Comparison of ENCODE assay signal across 29 mouse cellular contexts in genomic region chr9:105847261-105847660, GRCm38 (mm10). TPM values are rescaled to one million over a fixed set of nuclear protein-coding genes. Genes with fewer than 3 reads are reported as not detected.
DNase-seq lines count a peak whose midpoint lies in the region; ATAC-seq and TF ChIP-seq lines count a peak whose summit lies in the region.
"Had no signal": no experiment of that assay in that cellular context is flagged by ENCODE, and none has a peak within 500 bp of the region (broad histone marks: within the 10 kb centered on the region; RNA-seq: fewer than 3 reads in every experiment).

No protein-coding gene starts in this region.

- no peak overlapping the region for H3K4me2 ChIP-seq in heart, postnatal 0 days (ENCODE audit: low read depth, low read length)
- H3K4me2 ChIP-seq: embryonic facial prominence, embryonic 13.5 days; forebrain, embryonic 13.5 days; heart, embryonic 15.5 days; hindbrain, embryonic 14.5 days had no signal

- peak; percentile 23 for DNase-seq in gastrocnemius, postnatal 25 days
- DNase-seq in gastrocnemius, adult 18-20 months (ENCODE audit: low spot score), result no peak
- DNase-seq in heart, adult 9 months (ENCODE audit: low spot score in 2 of 2), result peak; percentile 32 to 48
- no peak for DNase-seq in heart, postnatal 36 days
- DNase-seq in heart, postnatal 0 days (ENCODE audit: low spot score), result peak; percentile 24
- no peak for DNase-seq in heart, postnatal 25 days (ENCODE audit: low spot score)
- DNase-seq: adrenal gland, adult 2 months; adrenal gland, postnatal 14 days; cerebellum, adult 11 months; cerebellum, adult 2 months; cerebellum, adult 9-11 months; cerebellum, postnatal 25 days; gastrocnemius, postnatal 36 days; kidney, adult 18-20 months; kidney, adult 9 months had no signal

- no peaks in the 10 kb centered on the region for H3K9me3 ChIP-seq in heart, postnatal 0 days (replicated peaks; ENCODE audit: control insufficient read depth, low read length)
- H3K9me3 ChIP-seq: embryonic facial prominence, embryonic 13.5 days; forebrain, embryonic 10.5 days; forebrain, embryonic 13.5 days; heart, embryonic 15.5 days had no signal

- ATAC-seq in heart, postnatal 0 days (ENCODE audit: insufficient read depth, low read depth), result 0 out of 2 replicates have a peak, but pooled peaks have one; percentile 33
- ATAC-seq: CD4-positive, CD25-positive, alpha-beta regulatory T cell, adult 4 months; forebrain, embryonic 13.5 days; forebrain, embryonic 16.5 days; hindbrain, postnatal 0 days; inflammation-experienced regulatory T-cells, adult 6 months; intestine, embryonic 16.5 days had no signal

- WGBS in heart, postnatal 0 days, result 61% methylated on average over 5 of the region's 5 CpGs

- no peaks in the 10 kb centered on the region for H3K27me3 ChIP-seq in heart, postnatal 0 days (ENCODE audit: control insufficient read depth, insufficient read depth, low read length)
- H3K27me3 ChIP-seq: embryonic facial prominence, embryonic 13.5 days; forebrain, embryonic 13.5 days; heart, embryonic 15.5 days had no signal

- TF ChIP-seq EP300 in heart, postnatal 0 days (IDR thresholded peaks at IDR 0.05; ENCODE audit: low read depth), result no peak

- no peak overlapping the region for H3K9ac ChIP-seq in heart, postnatal 0 days (replicated peaks; ENCODE audit: low read depth, low read length)
- H3K9ac ChIP-seq: embryonic facial prominence, embryonic 13.5 days; forebrain, embryonic 13.5 days; heart, embryonic 15.5 days; hindbrain, embryonic 14.5 days had no signal

- no peak for TF ChIP-seq CTCF in heart, postnatal 0 days (IDR thresholded peaks at IDR 0.05; ENCODE audit: low read depth)

- no peaks in the 10 kb centered on the region for H3K4me1 ChIP-seq in heart, postnatal 0 days (ENCODE audit: control insufficient read depth, insufficient read depth)
- H3K4me1 ChIP-seq: embryonic facial prominence, embryonic 13.5 days; forebrain, embryonic 10.5 days; forebrain, embryonic 13.5 days had no signal

- no peaks in the 10 kb centered on the region for H3K36me3 ChIP-seq in heart, postnatal 0 days (replicated peaks; ENCODE audit: control insufficient read depth, insufficient read depth, low read length)
- H3K36me3 ChIP-seq: embryonic facial prominence, embryonic 13.5 days; forebrain, embryonic 10.5 days; heart, embryonic 15.5 days had no signal

- H3K27ac ChIP-seq in heart, postnatal 0 days (ENCODE audit: low read depth), result no peak overlapping the region
- H3K27ac ChIP-seq: embryonic facial prominence, embryonic 13.5 days; forebrain, embryonic 10.5 days; forebrain, embryonic 13.5 days; heart, adult 2 months; hindbrain, embryonic 14.5 days; hindbrain, postnatal 0 days had no signal

- no peak overlapping the region for H3K4me3 ChIP-seq in heart, postnatal 0 days (ENCODE audit: low read depth, low read length)
- H3K4me3 ChIP-seq: embryonic facial prominence, embryonic 13.5 days; forebrain, embryonic 10.5 days; forebrain, embryonic 13.5 days; heart, adult 2 months; heart, embryonic 15.5 days had no signal

- intact Hi-C loops in heart, postnatal 36 days (cut with DNase I), result no loop called here
- intact Hi-C loops in heart, postnatal 25 days (cut with DNase I), result no loop called here

RNA-seq across cellular contexts. Expression of gene Col6a6, which starts 19.3 kb away (rescaled TPM):
- total RNA-seq in gastrocnemius, postnatal 25 days (2021), result 1 to 10 TPM; 4.4 to 4.7 TPM
- total RNA-seq in gastrocnemius, adult 18-20 months (2021), result 1 to 10 TPM; 2.0 TPM
- 1 to 10 TPM; 4.0 to 4.4 TPM for total RNA-seq in heart, postnatal 36 days (2021)
- total RNA-seq in heart, postnatal 0 days (2014; rRNA removed; ENCODE audit: low replicate concordance), result 3.7 and 5.4 TPM in 2 replicates
- 1.5 and 1.7 TPM in 2 replicates for polyA plus RNA-seq in heart, postnatal 0 days (2015; fragmentation: Nextera tagmentation; extraction: Ambion mirVana)
- 1 to 10 TPM; 4.5 to 4.6 TPM for total RNA-seq in heart, postnatal 25 days (2021)
- total RNA-seq: common myeloid progenitor, adult 5-6 weeks; MEL had no signal
- polyA plus RNA-seq: C2C12; CD4-positive, CD25-positive, alpha-beta regulatory T cell, adult 4 months had no signal

Comparison
In these comparisons a context has a peak if more than half of its experiments do, and no peak if none do; other contexts are left out.
1. DNase-seq: peak in gastrocnemius, postnatal 25 days (single experiment), heart, adult 9 months (2 of 2) and heart, postnatal 0 days (single experiment); none in gastrocnemius, adult 18-20 months (single experiment), heart, postnatal 36 days (0 of 2) and heart, postnatal 25 days (single experiment).